Mouse (Mus musculus): ENCODE measurements around the gene Syn2.

Syn2 gene

DNA sequence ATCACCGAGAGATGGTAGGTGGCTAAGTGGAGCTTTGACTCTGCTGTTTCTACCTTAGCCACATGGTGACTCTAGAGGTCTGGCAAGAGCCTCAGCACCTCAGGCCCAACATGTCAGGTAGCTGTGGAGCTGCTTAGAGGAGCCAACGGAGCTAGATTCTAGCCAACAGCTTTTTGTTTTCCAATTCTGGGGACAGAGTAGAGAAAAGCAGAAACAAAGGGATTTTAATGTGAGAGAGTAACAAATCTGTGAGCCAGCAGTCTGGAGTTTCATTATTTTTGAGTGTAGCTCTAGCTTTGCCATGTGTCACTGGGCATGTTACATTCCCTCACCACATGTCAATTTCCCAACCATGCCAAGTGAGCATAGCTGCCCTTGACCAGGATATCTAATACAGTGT is 109.5 kb downstream of the Syn2 start:
- in situ Hi-C loops (cut with MboI, MseI) = no loop called here

DNA sequence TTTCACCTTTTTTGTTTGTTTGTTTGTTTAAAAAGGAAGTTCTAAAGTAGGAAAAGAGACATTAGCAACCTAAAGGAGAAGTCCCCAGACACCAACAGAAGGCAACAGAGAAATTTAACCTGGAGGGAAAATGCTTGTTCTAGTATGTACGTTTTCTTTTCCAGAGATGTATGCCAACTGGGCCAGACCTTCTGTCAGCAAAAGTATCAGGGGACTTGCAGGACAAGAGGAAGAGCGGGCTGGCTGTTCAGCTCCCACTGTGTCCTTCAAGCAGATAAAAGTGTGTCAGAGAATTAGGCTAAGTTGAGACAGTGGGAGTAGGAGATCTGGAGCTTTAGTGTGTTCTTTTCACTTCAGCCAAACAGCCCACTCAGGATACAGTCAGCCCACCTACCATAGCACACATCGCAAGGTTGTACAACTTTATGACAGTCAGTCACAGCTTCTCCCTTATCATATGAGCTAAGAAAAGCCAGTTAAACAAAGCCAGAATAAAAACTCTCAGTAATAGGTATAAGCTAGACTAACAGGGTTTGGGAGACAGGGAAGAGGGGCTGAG is 110.9 kb downstream of the Syn2 start:
- in situ Hi-C loops (cut with MboI, MseI) = no loop called here

DNA sequence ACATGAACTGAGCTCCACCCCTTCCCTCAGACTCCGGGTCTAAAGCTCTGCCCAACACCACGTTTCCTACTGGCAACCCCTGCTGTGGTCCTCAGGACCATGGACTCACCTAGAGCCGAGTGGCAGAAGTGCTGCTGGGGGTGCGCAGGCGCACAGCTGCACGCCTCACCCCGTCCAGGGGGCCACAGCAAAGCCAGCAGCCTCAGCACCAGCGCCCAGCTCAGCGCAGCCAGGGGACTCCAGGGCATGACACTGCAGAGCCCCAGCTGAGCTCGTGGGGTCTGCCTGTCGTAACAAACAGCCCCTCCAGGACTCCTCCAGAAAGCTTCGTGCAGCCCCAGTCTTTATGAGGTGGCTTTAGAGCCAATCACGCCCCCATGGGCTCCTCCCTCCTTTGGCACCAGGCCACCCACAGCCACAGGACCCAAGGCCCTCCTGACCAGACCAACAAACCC is 116.9 kb downstream of the Syn2 start:
- in situ Hi-C loops (cut with MboI, MseI) = no loop called here

DNA sequence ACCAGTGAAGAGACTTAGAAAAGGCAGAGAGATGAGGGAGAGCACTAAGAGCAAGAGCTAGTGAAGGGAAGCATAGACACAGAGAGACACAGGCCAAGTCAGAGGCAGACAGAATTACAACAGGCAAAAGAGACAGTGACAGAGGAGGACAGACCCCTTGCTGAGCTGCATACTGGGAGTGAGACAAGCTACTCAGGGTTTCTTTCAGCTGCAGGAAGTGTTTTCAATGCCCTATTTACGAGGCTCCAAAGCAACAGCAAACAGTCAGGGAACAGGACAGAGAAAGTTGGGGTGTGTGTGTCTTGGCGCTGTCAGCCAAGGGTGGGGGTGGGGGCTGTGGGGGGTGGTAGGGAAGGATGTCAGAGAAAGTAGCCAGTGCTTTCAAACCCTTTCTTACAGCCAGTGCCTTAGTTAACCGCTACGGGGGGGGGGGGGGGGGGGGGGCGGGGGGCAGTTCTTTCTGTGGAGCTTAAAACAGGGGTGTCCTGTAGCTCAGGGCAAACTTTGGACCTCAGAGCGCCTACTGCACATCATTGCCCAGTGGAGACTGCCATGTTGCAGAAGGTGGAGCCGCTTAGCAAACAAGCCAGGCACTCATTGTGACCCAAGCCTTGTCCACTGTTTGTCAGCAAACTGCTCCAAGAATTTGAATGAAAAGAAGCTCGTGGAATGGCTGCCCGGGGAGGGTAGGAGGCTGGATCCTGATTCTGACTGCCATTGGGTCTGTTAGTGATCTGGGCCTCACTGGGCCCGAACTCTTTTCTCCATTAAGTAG is 117.6 kb downstream of the Syn2 start, which contains the start of gene Timp4:
TSS of gene Timp4 (minus strand) at position 107 of the 775 bp plus-strand sequence.
- in situ Hi-C loops (cut with MboI, MseI) = no loop called here

DNA sequence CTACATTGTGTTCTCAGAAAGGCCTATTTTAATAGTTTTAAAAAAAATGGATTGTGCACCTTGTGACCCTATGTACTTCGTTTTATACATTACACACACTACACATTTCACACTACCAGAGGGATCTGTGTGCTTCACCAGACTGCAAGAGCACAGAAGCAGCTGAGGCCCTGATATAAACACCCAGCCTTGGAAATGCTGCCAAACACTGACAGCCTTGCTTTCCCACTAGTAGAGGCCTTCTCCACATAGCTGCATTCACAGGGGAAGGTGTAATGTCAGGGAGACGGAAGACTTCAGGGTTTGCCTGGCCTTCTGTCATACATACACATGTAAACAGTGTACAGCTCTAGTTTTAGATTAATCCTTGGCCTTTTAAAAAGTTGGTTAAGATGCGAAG is 120.5 kb downstream of the Syn2 start:
- in situ Hi-C loops (cut with MboI, MseI) = no loop called here

DNA sequence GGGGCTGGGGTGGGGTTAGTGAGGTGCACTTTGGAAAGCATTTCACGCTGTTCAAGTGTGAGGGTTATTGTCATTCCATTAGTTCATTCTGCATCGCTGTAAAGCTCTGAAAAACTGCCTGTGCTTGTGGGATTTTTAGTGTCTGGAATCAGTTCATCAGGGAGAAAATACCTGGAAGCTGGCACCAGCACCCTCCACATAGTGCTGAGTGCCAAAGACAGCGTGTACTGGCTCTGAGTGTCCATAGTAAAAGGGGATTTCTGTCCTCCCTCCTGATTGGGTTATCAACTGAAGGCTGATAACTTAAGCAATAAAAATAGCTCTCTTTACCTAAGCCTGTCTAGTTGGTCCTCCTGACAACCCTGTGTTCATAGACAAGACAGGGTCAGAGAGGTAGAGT is 125.8 kb downstream of the Syn2 start:
- in situ Hi-C loops (cut with MboI, MseI) = loop anchor here (5.0 kb wide), 1 partner anchor 67 kb away; no protein-coding TSS in a partner anchor

DNA sequence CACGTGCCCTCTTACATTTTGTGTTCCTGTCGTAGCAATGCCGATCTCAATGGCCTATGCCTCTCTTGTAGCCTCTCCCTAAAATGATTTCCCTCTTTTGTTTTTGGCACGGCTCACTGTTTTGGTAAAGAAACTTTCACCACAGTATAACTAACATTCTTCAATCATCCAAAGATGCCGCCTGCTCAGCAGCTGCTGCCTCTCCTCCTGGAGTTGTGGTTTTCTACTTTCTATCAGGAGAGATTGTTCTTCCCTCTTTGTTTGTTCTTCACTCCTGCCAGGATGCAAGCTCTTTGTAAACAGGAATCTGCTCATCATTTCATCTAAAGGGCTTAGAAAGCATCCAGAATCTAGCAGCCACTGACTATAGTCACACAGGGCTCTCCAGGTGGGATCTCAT is 132.1 kb downstream of the Syn2 start:
- in situ Hi-C loops (cut with MboI, MseI) = no loop called here

DNA sequence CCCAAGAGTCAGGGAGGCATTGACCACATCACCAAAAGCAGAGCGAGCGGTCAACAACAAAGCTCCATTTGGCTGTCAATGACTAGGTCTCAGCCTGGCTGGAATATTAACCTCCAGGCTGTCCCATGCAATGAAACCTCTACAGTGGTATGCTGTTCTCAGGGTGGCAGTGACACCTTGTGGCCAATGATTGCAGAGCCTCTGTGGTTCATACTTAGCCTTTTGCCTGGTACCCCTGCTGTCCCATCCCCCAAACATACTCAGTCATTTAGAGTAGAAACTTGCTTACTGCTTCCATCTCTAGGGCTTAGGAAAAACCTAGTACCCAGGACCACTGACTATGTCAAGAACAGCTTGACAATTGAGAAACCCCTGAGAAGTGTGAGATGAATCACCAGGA is 133.2 kb downstream of the Syn2 start:
- in situ Hi-C loops (cut with MboI, MseI) = no loop called here

DNA sequence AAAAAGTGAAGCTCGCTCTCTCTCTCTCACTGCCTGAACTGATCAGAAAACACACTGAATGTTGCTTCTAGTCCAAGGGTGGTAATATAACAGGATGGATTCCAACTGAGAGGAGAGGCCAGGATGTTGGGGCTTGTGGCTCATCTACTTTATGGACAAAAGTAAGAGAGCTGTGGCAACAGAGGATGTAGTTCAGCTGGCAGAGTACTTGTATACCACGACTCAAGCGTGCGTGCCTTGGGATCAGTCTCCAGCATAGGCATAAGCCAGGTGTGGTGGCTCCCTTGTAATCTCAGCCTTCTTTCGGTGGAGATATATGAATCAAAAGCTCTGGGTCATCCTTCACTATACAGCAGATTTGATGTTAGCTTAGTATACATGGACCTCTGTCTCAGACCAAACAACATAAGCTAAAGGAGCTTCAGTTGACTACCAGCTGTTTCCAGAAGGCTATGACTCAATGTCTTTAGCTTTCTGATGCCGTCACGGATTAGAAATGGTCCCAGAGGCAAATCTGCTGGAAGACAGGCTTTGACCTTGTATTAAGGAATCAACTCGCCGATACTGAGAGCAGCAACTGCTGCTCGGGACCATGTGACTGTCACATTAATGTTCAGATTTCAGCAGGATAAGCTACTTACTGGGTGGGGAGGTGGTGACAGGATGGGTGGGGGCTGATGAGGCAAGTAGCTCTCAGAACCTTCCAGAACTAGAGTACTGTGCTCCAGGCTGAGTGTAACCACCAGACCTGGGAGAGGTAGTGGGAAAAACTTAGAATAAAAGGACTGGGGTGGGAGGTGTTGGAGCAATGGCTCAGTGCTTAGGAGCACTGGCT is 134.1 kb downstream of the Syn2 start:
- in situ Hi-C loops (cut with MboI, MseI) = no loop called here

DNA sequence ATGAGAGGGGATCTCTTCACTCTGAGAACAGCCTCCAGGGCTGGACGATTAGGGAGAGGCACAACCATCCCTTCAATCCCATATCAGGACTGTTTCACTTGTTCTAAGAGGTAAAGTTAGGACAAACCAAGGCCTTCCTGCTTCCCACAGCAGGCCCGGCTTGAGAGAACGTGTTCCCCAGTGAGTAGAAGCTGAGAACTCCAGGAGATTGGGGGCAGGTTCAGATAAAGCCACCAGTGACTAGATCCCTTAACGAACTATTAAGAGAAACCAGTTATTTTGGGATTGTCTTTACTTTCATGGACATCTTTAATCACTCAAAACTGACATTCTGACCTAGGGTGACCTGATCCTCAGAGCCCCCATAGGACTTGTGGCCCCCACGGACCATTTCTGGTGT is 134.9 kb downstream of the Syn2 start:
- in situ Hi-C loops (cut with MboI, MseI) = no loop called here

DNA sequence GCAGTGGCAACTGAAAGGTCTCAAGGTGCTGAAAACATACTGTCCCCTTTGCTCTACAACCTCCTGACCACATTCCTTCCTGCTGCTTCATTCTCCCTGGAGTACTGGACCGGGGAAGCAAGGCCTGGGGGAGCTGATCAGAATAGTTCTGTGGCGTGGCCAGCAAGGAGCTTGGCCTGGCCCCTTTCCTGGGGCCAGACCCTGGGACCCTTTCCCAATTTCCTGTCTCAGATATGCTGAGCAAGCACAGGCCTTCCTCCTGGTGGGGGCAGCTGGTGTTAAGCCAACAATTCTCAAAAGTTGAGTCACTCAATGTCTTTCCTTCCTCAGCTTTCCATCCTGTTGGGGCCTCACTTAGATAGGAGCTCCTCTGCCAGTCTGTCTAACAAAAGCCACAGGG is 135.4 kb downstream of the Syn2 start:
- in situ Hi-C loops (cut with MboI, MseI) = no loop called here

DNA sequence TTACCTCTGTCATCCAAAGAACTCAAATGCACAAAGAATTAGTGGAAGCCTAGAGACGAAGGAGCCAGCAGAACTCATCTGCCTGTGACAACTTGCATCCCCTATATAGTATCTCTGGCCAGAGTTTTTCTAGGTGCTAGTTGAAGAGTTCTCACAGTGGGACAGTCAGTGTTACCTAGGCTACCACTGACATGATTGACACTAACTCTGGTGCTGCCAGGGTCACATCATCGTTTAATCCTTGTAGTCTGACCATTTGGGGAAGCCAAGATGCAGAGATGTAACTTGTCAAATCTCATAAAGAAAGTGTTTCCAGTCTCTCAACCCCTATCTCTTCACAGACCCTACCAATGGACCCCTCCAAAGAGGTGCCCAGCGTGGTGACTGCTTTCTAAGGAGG is 136.6 kb downstream of the Syn2 start:
- in situ Hi-C loops (cut with MboI, MseI) = no loop called here

DNA sequence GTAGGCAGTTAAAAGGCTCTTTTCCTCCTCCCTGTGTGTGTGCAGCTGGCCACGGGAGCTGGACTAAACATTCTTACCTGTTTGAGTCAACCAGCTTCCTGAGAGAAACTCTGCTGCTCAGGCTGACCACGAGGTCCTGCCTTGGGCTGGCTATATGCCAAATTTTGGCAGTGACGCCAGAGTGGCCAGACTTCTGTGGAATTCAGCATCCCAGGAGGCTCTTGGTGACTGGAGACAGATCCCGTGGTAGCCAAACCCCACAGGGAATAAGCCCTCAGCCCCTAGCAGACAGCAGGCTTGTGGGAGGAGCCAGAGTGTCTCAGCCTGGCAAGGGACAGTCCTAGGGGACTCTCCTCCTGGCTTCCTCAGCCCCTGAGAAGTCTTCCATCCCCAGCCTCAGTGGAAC is 137.2 kb downstream of the Syn2 start:
- in situ Hi-C loops (cut with MboI, MseI) = no loop called here

DNA sequence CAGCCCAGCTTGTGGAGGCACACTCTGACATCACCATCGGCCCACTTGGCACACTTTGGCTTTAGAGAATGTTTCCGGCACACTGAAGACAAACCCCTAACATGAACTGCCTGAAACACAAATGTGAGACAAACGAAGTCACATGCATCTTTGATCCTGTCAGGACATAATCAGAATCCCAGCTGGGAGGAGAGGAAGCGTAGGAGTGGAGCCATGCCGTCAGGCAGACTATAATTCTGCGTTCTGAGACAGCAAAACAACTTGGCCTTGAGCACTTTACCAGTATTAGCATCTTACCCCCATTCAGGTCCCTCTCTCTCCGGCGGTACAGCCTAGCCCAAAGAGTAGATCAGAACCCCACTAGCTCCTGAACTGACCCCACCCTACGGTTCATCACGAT is 138.6 kb downstream of the Syn2 start:
- in situ Hi-C loops (cut with MboI, MseI) = no loop called here

DNA sequence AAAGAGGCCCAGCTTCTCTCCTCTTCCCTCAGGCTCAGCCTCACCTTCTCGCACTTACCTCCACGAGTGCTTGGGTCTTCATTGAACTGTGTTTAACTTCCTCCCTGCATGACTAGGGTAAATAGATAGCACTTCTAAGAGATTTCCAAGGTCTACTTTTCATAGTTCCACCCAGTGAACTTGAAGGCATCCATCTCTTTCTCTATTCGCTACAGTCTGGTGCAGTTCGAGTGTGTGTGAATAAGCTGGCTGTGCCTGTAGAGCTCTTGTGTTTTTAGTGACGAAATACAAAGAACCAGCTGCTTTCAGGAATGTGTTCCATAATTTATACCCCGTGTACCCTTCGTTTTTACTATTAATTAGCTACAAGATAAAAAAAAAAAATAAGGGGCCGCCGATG is 140.0 kb downstream of the Syn2 start:
- in situ Hi-C loops (cut with MboI, MseI) = no loop called here

DNA sequence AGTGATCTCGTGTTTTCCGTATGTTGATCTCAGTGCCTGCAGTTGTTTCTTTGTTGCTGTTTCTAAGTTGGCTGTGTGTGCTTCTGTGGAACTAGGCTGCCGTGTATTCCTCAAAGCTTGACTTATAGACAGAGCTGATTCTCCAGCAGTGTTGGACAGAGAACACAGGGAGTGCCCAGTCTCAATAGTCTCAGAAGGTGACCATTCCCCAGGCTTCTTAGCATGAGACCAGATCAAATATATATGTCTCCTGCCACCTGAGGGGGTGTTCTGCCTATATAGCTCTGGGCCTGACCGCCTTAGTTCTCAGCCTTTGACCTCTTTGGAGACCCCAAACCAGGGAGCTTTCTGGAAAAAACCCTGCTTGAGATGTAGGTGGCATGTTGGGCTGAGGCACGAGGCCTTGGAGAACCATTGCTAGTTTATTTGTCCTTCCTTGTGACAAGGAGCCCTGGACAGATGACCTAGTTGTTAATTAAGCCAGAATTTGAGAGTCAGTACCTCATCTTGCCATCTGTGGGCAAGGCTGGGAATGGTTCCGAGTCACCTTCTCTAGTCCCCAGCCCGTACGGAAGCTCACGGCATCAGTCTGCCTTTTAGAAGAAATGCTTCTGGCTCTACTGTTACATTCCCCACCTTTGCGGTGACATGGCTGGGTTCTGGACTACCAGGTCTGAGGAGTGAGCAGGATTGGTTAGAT is 140.6 kb downstream of the Syn2 start:
- in situ Hi-C loops (cut with MboI, MseI) = no loop called here

DNA sequence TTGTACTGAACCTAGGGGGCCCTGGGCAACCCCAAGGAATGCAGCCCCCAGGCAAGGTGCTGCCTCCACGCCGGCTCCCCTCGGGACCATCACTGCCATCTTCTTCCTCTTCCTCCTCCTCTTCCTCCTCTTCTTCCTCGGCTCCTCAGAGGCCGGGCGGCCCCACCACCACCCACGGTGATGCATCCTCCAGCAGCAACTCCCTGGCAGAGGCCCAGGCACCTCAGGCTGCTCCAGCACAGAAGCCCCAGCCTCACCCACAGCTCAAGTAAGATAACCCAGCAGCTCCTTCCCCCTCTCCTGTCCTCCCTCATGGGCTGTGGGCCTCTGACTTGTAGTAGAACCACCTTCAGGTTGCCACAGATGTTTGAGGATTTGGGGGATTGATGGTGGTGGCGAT is 143.4 kb downstream of the Syn2 start:
- in situ Hi-C loops (cut with MboI, MseI) = no loop called here

DNA sequence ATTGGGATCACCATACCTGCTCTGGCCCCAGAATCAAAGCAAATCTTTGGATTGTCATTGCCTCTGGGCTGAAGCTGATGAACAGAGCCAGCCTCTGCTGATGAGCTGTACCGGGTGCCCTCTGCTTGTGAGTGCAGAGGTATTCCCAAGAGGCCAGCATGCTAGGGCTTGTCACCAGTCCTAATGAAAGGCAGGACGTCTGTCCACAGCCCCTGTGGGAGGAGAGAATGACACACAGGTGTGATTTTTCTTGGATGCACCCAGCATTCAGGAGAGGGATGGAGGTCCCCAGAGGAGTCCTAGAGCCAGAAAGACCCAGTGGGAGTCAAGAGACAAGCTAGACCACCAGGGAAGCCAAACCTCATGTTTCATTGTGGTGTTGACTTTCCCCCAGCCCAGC is 144.9 kb downstream of the Syn2 start:
- in situ Hi-C loops (cut with MboI, MseI) = loop anchor here (5.0 kb wide), 1 partner anchor 243 kb away; no protein-coding TSS in a partner anchor

DNA sequence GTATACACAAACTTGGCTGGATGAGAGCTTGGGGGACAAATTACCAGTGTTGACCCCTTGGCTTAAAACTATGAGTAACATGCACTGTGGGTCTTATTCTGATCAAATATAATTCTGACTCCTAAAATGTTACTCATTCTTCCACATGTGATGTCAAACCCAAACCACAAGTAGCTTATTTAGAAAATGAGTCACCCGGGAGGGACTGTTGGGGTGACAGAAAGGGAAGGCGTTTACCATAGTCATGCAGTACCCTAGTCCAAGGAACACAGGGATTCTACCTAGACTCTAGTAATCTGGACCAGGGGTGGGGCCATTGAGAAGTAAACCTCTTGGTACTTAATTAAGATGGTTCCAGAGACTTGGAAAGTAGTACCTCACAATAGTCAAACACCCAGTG is 149.5 kb downstream of the Syn2 start:
- in situ Hi-C loops (cut with MboI, MseI) = loop anchor here (5.0 kb wide), 1 partner anchor 238 kb away; no protein-coding TSS in a partner anchor

DNA sequence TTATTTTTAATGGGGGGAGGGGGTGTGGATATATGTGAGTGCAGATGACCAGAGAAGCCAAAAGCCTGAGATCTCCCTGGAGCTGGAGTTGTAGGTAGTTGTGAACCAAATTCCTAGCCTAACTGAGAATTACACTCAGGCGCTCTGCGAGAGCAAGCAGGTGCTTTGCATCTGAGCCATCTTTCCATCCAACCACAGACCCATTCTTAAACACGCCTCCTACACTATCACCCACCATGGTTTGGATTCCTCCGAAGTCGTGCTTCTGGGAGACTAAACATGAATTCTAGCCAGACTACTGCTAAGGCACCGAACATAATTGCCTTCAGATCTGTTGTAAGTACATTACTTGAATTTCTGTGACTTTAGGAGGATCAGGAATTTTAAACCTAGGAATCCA is 151.7 kb downstream of the Syn2 start:
- in situ Hi-C loops (cut with MboI, MseI) = no loop called here

DNA sequence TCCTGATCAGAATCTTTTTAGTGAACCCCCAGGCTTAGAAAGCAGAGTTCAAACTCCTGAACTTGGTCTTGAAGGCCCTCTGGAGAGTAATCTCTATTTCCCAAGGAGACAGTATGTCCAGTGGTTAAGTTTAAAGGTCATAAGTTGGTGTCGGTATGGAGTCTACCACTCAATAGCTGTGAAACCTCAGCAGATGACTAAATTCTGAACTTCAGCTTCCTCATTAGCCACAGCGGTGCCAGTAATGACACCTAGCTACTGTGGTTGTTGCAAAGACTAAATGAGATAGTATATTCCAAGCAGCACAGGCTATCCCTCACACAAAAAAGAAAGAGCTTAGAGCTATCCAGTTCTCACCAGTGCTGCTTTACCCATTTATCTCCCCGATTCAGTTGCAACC is 153.5 kb downstream of the Syn2 start:
- in situ Hi-C loops (cut with MboI, MseI) = no loop called here

DNA sequence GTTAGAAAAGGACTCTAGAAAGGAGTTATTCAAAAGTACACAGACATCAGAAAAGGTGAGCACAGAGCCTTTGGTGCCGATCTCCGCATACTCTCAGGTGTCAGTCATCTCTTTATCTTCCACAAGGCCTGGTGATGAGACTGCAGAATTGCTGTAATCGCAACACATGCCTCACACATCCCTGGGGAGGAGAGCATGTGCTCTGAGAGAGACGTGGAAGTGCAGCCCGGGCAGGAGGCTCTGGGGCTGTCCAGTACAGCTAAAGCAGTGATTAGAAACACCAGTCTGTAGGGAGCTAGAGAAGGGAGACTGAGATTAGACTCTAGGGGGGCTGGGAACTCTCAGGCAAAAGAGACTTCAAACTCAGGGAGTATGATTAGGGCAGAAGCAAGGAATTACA is 155.9 kb downstream of the Syn2 start:
- in situ Hi-C loops (cut with MboI, MseI) = no loop called here
